Mouse (Mus musculus) spleen, postnatal 4 days (tissue): ENCODE measurements at regions not wholly inside any gene's neighbourhood (a gene's known extent, or its start where the extent isn't known, plus 50 kb on each side); places are given as distances from the start of the nearest gene placed in this dataset.

Source experiments
- DNase-seq, 2 experiments: peaks; one replicate each; pipeline ENCODE4 v3.0.0; 2022; ENCODE audit warnings: low spot score in 2 of 2

DNA sequence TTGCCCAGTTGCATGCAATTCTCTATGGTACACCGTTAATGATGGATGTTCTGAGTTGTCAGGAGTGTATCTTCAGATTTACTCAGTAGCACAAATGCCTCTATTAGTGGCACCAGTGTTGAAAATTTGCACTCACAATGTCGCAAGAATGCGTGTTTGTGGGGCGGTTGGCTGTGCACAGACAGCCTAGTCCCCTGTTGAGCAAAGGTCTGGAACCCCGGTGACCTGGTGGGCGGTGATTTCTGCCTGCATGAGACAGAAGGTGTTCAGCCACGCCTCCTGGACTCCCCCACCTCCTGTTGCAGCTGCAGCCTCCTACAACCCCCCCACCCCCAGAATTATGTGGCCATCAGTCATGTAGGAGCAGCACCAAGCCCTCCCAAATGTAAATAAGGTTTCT, 338.9 kb upstream of the Spred2 start:
- DNase-seq, result no peak

DNA sequence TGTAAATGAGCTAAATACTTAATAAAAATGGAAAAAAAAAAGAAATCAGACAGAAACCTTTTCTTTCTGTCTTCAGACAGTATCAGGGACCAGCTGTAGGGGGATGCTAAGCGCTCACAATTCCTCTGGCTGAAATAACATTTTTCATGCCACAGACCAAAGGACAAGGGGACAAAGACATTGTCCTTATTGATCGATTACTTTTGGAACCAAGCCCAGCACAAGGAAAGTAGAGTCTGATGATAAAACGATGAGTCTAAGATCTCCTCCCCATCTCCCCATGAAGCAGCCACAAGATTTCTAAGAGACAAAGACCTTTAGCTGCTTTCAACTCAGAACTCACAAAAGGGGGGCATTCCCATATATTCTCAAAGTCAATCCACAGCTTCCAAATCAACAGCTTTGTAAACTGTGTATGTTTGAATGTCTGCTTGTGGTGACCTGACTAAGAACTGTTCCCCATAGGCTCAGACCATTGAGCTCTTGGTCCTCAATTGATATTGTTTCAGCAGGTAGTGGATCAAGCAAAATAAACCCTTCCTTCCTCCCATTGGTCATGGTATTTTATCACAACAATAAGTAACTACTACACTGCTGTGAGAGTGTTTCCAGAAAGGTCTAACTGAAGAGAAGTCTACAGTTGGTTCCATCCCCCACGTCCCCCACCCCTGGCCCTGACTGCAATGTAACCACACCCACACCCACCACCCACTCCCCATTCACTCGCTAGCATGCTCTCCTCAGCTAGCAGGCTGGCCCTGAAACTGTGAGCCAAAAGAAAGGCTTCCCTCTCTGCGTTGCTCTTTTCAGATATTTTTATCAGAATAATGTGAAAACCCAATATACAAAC, 331.4 kb upstream of the Spred2 start:
- DNase-seq, result no peak

DNA sequence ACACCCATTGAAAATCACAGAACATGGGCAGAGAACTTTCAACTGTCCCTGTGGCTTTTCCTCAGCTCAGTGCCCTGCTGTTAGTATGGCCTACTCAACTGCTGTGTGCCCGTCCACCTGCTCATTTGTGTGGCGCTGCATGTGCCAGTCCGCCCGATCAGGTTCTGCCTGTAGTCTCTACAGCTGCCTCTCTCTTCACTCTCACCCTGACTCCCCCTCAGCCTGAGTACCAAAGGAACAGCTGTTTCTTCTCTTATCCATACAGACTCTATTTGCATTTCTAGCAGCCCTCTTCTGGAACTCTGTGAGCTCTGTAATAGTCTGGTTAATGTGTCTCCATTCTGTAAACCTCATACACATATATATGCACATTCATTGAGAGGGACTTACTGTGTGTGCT, 329.1 kb upstream of the Spred2 start:
- no peak for DNase-seq

DNA sequence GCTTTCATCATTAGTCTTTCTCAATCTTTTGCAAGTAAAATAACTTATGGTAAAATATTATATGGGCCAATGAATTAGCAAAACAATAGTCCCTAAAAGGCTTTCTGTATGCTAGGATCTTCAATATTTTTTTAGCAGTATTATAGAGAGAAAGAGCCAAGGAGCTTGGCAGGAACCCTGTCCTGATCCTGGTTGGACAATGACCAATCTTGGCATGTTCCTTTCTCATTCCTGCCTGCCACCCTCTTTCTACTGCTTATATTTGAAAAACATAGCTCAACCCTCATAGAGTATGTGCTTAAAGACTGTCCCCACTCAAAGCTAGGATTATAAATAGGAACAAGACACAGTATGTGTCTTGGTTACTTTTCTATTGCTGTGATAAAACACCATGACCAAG, 327.8 kb upstream of the Spred2 start:
- no peak for DNase-seq

DNA sequence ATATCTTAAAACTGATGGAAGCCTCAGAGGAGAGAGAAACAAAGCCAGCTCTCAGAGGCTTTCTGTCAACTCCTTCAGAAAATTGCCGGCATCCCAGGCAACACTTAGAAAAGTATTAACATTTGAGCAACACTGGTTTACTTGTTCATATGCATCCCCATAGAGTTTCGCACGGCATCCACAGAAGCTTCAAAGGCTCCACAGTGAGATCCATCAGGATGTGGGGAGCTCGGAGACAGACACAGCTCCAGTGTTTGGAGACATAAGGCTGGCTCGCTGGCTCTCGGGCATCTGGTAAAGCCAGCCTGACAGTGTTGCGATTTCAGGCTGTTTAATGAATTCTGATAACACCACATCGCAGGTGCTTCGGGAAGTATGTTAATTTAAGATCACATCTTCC, 324.7 kb upstream of the Spred2 start:
- DNase-seq, result no peak

DNA sequence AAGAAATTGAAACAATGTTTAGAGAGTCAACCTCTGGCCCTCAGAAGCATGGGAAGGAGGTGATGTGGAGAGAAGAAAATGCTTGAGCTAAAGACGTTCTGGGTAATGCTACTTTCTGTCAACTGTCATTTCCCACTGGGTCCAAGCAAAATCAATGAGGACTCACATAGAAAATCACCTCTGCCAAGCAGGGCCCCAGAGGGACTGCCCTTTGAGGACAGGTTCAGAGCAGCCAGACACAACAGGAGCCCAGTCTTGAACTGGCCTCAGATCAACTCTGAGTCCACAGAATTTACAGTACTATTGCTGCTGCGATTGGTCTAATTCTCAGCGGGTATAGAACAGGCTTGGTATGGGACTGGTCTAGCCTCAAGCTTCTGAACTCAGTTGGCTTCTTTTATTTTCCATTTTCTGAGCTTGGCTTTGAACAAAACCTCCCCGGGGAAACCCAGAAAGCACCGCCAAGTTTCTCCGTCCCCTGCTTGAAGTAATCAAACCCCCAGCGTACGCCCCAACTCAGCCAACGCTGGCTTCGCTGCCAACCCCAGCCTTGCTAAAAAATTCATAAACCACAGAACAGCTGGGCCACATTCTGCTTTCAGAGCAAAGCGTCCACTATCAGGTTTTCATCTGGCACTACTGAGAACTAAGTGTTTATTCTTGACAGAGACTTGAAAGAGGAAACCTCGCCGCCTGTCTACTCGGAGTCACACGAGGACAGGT, 322.8 kb upstream of the Spred2 start:
- DNase-seq, result no peak

DNA sequence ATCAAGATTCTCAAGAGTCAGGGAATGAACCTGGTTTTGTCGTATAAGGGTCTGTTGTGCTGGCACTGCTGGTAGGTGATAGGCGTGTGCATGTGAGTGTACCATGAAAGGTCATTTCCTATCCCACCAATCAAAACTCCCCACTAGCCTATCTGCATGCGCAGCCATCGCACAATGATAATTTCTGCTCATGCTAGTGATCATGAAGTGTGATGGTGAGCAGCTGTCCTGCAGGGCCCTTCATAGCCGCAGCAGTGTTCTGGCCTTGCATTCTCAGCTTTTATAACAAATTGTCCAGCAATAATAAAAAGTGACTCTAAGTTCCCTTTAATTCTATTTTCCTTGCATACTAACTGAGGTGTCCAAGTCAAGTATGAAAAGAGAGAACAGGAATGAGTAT, 321.7 kb upstream of the Spred2 start:
- DNase-seq, result no peak

DNA sequence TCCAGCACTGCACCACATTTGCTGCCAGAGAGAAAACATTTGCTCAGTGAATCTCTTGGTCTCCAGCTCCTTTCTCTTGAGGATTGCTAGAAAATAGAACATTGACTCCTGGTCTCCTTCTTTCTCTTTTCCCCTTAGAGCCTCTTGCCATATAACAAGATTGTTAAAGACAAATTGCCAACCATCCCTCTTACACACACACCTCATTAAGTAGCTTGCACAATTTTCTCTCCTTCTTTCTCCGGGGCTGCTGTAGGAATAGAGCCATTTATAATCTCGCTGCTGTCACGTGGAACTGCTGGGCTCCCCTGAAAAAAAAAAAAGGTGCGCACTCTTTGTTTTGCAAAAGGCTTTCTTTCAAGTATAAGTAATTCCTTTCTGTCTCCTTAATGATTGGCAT, 318.6 kb upstream of the Spred2 start:
- DNase-seq, result no peak

DNA sequence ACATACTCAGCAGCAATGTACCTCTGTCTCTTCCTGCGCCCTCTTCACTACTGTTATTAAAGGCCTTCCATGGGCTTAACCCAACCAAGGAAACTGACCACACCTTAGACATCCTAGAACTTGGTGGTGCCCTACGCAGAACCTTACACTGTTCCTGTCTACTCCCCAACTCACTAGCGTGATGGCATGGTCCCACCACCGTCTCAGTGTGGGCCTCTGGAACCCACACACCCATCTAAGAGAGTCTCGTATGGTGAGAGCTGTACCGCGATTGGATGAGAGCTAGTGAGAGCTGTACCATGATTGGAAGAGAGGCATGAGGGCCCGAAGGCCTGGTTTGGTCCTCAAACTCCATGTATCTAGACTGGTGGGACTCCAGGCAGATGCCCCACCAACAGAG, 317.2 kb upstream of the Spred2 start:
- peak in 1 of 2 experiments; percentile 43 for DNase-seq

DNA sequence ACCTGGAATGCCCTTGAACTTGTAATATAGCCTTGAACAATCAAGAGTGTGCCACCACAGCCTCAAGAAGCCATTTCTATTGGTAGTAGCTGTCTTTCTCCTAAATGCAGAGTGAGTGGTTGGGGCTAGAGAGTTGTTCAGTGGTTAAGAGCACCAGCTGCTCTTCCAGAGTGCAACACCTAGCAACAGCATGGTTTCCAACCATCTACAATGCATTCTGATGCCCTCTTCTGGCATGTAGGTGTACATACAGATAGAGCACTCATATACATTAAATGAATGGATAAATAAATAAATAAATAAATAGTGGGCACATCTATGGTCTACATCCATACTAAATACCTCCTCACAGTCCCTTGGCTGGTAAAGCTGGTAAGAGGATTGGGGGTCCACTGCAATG, 316.2 kb upstream of the Spred2 start:
- DNase-seq, result no peak

DNA sequence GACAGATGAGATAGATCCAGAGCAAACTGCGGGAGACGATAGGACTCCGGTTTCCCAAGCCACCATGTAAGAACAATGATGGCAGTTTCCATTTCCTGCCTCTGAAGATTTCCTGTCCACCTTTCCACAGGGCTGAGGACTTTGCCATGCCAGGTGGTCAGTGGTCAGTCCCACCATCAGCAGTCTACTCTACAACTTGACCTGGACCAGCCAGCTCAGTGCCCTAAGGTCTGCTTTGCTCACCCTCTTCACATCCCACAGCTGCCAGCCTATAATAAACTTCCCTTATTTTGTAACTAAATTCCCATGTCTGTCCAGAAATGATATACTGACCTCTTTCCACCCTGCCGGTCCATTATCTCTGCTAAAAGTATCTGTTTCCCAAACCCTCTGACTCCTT, 315.7 kb upstream of the Spred2 start:
- DNase-seq, result no peak

DNA sequence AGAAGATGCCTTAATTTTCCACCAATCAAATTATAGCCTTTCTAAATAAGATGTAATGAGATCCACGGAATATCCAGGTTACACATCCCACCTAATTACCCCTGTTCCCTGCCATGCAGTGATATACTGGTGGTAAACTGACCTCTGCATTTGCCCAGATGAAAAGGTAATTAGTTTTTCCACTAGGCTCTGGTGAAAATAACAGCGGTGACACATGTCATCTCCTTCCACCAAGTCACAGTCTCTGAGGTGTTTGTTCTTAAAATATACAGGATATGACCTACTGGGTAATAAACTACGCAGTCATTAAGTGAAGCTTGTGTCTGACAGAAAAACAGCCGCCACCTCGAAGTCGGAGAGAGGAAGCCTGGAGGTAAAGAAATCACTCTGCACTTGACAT, 313.6 kb upstream of the Spred2 start:
- no peak for DNase-seq

DNA sequence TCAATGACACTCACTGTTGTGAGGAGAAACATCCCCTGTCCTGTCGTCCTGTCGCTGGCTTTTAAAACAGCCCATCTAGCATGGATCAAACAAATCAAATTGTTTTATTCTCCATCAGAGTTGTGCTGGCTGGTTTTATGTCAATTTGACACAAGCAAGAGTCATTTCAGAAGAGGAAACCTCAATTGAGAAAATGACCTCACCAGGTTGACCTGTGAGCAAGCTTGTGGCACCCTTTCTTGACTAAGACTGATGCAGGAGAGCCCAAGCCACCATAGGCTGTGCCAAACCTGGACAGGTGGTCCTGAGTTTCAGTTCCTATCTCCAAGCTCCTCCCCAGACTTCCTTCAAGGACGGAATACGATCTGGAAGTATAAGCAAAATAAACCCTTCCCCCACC, 313.0 kb upstream of the Spred2 start:
- no peak for DNase-seq

DNA sequence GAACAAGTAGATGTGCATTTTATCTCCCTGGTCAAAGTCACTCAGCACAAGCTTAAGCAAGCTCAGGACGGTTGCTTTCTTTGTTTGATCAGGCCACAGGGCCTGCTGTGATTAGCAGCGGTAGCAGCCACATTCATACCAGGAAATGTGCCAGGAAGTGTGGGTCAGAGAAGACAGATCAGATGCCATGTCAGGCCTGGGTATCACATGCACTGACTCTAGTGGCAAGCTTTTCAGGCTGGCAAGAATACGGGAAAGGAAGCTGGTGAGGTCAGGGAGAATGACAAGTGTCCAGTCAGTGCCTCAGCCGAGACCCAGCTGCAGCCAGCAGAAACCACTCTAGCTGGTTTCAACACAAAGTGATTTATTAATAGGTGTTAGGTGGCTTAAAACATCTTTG, 307.7 kb upstream of the Spred2 start:
- DNase-seq, result no peak

DNA sequence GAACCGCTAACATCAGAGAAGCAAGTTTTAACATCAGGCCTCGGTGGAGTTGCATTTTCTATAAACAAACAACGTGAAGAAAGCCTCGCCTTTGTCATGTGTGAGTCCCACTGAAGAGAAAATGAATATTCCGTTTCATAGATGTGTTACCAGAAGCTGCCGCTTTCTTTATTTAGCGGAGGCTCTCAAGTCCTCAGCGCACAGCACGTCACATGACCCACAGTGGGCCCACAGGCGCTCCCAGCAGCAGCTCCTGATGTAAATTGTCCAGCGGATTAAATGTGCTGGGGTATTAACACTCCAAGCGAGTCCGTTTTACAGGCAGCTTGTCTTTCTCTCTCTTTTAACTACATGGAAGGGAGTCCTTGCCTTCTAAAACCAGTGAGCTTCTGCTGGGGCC, 304.7 kb upstream of the Spred2 start:
- DNase-seq, result no peak

DNA sequence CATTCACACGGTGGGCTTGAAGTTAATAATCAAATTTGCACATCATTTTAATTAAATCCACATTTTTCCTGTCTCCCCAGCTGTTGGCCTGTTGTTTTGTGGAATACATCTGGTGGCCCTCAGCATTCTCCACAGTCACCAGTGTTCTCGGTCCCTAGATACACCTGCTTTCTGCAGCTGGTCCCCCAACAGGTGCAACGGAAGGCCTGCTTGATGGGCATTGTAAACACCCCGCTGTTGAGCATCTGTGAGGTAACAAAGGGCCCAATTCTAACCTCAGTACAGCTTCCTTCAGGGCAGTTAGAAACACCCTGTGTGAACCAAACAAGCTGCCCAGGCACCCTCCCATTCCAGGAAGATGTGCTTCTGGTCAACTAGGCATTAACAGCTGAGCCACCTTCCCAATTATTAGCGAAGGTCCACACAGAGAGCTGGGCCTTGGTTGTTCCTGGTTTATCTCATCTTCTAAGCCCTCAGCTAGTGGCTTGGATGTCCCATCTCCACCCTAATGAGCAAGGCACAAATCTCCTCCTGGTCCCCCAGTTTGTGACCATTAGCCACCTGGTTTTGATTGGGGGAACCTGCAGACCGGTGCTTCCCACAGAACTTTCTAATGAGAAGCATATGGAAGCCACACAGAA, 293.0 kb upstream of the Spred2 start:
- DNase-seq, result no peak

DNA sequence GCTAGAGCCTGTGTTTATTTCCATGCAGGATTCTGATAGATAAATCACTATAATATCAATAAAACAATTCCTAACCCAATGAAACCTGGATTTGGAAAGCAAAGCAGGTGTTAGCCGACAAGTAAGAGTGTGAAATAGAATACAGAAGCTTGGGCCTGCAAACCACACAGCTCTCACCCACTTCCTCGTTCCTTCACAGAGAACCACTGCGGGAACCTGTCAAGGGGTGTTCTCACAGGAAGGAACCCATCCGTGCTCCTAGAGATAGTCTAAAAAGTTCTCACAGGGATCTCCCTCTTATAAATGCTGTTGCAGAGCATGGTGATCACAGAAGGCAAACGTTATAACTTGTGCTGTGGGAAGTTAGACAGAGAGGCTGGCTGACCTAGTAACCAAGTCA, 291.7 kb upstream of the Spred2 start:
- no peak for DNase-seq

DNA sequence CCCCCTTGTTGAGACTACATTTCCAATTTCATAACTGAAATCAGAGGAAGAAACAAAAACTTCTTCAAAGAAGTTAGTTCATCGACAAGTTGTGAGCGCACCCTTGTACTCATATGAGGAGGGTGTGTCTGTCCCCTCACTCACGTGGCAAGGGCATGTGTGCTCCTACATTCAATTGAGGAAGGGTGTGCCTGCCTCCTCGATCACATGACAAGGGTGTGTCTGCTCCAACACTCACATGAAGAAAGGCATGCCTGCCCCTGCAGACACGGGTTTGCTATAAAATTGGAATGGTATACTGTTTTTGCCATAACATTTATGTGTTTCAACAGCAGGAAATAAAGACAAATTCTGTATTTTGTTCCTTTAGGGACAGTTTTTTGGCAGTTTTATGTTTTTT, 290.6 kb upstream of the Spred2 start:
- no peak for DNase-seq

DNA sequence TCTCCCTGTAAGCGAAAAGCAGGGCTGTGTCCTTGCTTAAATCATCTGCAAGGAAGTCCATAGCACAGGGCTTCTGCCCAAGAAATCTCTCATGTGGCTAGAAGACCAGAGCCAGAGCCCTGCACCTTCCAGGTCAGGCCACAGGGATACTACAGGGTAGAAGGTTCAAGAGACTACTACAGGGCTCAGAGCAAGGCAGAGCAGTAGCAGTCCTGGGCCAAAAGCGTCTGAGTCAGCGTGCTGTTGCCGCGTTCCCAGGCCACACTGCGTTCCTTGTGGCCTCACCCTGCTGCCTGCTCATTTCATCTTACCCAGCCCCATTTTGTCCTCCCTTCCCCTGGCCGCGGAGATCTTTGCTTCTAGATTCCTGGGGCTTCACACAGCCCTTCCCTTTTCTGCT, 283.0 kb upstream of the Spred2 start:
- DNase-seq, result no peak

DNA sequence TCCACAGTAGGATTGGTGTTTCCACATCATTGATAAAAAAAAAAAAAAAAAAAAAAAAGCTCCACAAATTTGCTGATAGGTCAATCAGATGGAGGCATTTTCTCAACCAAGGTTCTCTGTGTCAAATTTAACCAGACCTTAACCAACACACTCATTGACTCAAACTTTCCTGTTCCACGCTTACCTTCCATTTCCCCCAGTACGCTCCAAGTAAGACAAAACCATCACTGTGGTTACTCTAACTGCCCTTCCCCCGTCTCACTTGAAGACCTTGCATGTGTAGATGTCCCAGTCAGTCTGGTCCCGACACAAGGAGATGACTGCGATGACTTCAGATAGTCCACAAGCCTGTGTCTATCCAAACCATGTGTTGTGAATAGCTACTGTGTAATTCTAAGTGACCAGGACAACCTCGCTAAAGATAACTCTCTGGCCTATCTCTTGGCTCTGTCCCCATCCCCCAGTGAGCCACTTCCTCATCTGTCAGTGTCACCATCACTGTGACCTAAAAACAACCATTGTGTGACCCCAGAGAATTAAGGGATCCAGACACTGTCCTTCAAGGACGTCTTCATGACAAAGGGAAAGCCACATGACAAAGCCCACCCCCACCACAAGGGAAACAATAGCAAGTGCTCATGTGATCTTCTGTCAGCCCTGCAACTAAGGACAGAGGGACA, 279.9 kb upstream of the Spred2 start:
- DNase-seq, result no peak

DNA sequence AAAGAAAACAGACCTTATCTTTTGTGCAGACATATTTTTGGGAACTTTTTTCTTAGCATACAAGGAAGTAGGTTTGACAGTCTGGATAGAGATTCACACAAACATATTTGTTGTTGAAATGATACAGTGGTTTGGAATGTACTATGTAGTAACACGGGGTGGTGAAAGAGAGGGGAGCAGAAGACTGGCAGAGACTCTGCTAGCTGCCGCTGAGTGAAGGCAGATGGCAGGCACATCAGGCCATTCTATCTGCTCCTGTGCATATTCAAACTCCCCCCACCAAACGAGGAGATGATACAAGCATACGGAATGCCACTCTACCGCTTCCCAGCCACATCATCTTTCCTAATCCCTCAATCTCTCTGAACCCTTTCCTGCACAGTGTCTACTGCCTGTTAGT, 279.1 kb upstream of the Spred2 start:
- DNase-seq, result no peak

DNA sequence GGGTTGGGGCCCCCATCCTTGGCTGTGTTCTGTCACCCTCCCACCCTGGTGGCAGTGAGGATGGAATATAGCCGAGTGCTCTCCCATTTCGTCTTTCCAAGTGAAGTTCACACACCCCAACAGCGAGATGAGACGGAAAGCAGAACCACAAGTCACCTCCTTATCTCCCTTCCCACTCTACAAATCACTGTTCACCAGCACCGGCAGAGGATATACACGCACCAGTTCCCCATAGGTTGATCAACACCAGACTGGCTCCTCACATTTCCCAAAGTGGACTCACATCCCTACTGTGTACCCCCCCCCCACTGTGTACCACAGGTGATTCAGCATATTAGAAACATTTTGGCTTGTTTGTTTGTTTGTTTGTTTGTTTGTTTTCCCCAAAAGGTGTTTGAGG, 272.7 kb upstream of the Spred2 start:
- no peak for DNase-seq
